Mouse (Mus musculus): ENCODE results near the gene Aifm2. TPM values are rescaled to one million over a fixed set of nuclear protein-coding genes. Genes with fewer than 3 reads are reported as not detected.

Aifm2 gene
- total and polyA plus RNA-seq, 3 experiments, result 11.2 to 17.9 (median 12.4) TPM

- dilution Hi-C loops (cut with MboI; ENCODE audit: extremely low pct_ligation_motif_present, extremely low pct_unique_long_range_greater_than_20kb, low sequenced_read_pairs), result no loop called here
- TF ChIP-seq NELFE (IDR thresholded peaks at IDR 0.05; ENCODE audit: low read depth, low read length) (no peak), CTCF (conservative IDR thresholded peaks at IDR 0.05 in 1 of 2, IDR thresholded peaks at IDR 0.05 in 1 of 2; ENCODE audit: low read depth in 2 of 2, low read length in 2 of 2) (no peak), MEF2A (IDR thresholded peaks at IDR 0.05; ENCODE audit: borderline replicate concordance, low read depth, low read length) (no peak), ETS1 (conservative IDR thresholded peaks at IDR 0.05; ENCODE audit: low read depth, low read length) (no peak), CHD2 (IDR thresholded peaks at IDR 0.05; ENCODE audit: low read length) (no peak), POLR2AphosphoS2 (IDR thresholded peaks at IDR 0.05; ENCODE audit: low read depth, low read length) (no peak; the same call in 1 of the 2 replicates), E2F4 (IDR thresholded peaks at IDR 0.05; ENCODE audit: insufficient replicate concordance, low read depth, low read length) (no peak), JUND (conservative IDR thresholded peaks at IDR 0.05; ENCODE audit: low read depth, low read length) (no peak), ZNF384 (IDR thresholded peaks at IDR 0.05; ENCODE audit: low read depth, low read length) (no peak), NRF1 (IDR thresholded peaks at IDR 0.05; ENCODE audit: low read depth, low read length) (no peak), MXI1 (IDR thresholded peaks at IDR 0.05; ENCODE audit: low read depth, low read length) (no peak), RAD21 (IDR thresholded peaks at IDR 0.05; ENCODE audit: low read depth, low read length) (no peak), IRF4 (IDR thresholded peaks at IDR 0.05; ENCODE audit: low read depth, low read length) (no peak), POLR2A (IDR thresholded peaks at IDR 0.05; ENCODE audit: low read depth, low read length) (no peak)
- no peak overlapping the region for H3K27ac ChIP-seq (ENCODE audit: insufficient read depth, low read depth)
- H3K4me3 ChIP-seq (replicated peaks in 1 of 3; ENCODE audit: low read depth in 2 of 3, low read length in 2 of 3, poor library complexity in 1 of 3), result peak overlapping the region; percentile 74 to 96 (median 96)
- DNase-seq (ENCODE audit: extremely low read depth), result no peak
- H3K9me3 ChIP-seq (replicated peaks; ENCODE audit: low read length), result no peaks in the 10 kb centered on the region
- peaks cover 14 to 63% of the 10 kb centered on the region in 2 experiments for H3K36me3 ChIP-seq (replicated peaks in 1 of 2; ENCODE audit: control insufficient read depth in 1 of 2, insufficient read depth in 1 of 2, low read length in 1 of 2)
- H3K27me3 ChIP-seq (replicated peaks), result no peaks in the 10 kb centered on the region
- H3K79me2 ChIP-seq (replicated peaks; ENCODE audit: control insufficient read depth, extremely low read depth, insufficient read depth, poor library complexity, severe bottlenecking), result no peaks in the 10 kb centered on the region
- H3K4me1 ChIP-seq (ENCODE audit: control insufficient read depth in 1 of 2, insufficient read depth in 2 of 2), result peaks cover 5 to 16% of the 10 kb centered on the region in 2 experiments; a peak in 3 of 4 replicates
- peak overlapping the region; percentile 65 for H3K9ac ChIP-seq (ENCODE audit: insufficient read depth, low read depth)
- in situ Hi-C loops (cut with MboI; ENCODE audit: low pct_ligation_motif_present, low pct_unique_long_range_greater_than_20kb, low sequenced_read_pairs), result no loop called here
- H3K4me2 ChIP-seq (ENCODE audit: insufficient read depth, low read depth, poor library complexity, severe bottlenecking), result peak overlapping the region; percentile 80
Measured at GRCm38 (mm10) chr10:61695703-61696559, 19.1 kb upstream of the Aifm2 start.

GRCm38 (mm10) chr10:61696560-61696823, 18.6 kb upstream of the Aifm2 start:
- H3K9ac ChIP-seq (ENCODE audit: insufficient read depth, low read depth), result peak overlapping the region; percentile 65
- H3K36me3 ChIP-seq (replicated peaks in 1 of 2; ENCODE audit: control insufficient read depth in 1 of 2, insufficient read depth in 1 of 2, low read length in 1 of 2), result peaks cover 9 to 61% of the 10 kb centered on the region in 2 experiments
- H3K4me1 ChIP-seq (ENCODE audit: control insufficient read depth in 1 of 2, insufficient read depth in 2 of 2), result peaks cover 5 to 16% of the 10 kb centered on the region in 2 experiments; a peak in 3 of 4 replicates
- no peak overlapping the region for H3K27ac ChIP-seq (ENCODE audit: insufficient read depth, low read depth)
- dilution Hi-C loops (cut with MboI; ENCODE audit: extremely low pct_ligation_motif_present, extremely low pct_unique_long_range_greater_than_20kb, low sequenced_read_pairs), result no loop called here
- peak overlapping the region; percentile 74 to 96 (median 96) for H3K4me3 ChIP-seq (replicated peaks in 1 of 3; ENCODE audit: low read depth in 2 of 3, low read length in 2 of 3, poor library complexity in 1 of 3)
- no peaks in the 10 kb centered on the region for H3K27me3 ChIP-seq (replicated peaks)
- no peaks in the 10 kb centered on the region for H3K79me2 ChIP-seq (replicated peaks; ENCODE audit: control insufficient read depth, extremely low read depth, insufficient read depth, poor library complexity, severe bottlenecking)
- TF ChIP-seq TBP (conservative IDR thresholded peaks at IDR 0.05; ENCODE audit: low read depth, low read length) (no peak), E2F4 (IDR thresholded peaks at IDR 0.05; ENCODE audit: insufficient replicate concordance, low read depth, low read length) (no peak), MAZ (IDR thresholded peaks at IDR 0.05; ENCODE audit: low read depth, low read length) (no peak), JUN (IDR thresholded peaks at IDR 0.05; ENCODE audit: insufficient read depth, low read depth, low read length) (no peak), CHD1 (IDR thresholded peaks at IDR 0.05; ENCODE audit: low read depth, low read length) (no peak), RAD21 (IDR thresholded peaks at IDR 0.05; ENCODE audit: low read depth, low read length) (no peak), NELFE (IDR thresholded peaks at IDR 0.05; ENCODE audit: low read depth, low read length) (no peak), HCFC1 (IDR thresholded peaks at IDR 0.05; ENCODE audit: low read depth, low read length) (no peak), RCOR1 (conservative IDR thresholded peaks at IDR 0.05; ENCODE audit: low read depth, low read length) (no peak), BHLHE40 (IDR thresholded peaks at IDR 0.05; ENCODE audit: low read depth, low read length) (no peak), USF2 (conservative IDR thresholded peaks at IDR 0.05; ENCODE audit: low read depth, low read length) (no peak), ZNF384 (IDR thresholded peaks at IDR 0.05; ENCODE audit: low read depth, low read length) (no peak), ZKSCAN1 (IDR thresholded peaks at IDR 0.05; ENCODE audit: borderline replicate concordance, low read depth, low read length) (no peak), UBTF (IDR thresholded peaks at IDR 0.05; ENCODE audit: low read depth, low read length) (no peak), POLR2AphosphoS2 (IDR thresholded peaks at IDR 0.05; ENCODE audit: low read depth, low read length) (no peak), MYC (IDR thresholded peaks at IDR 0.05; ENCODE audit: low read depth, low read length) (no peak), PAX5 (IDR thresholded peaks at IDR 0.05; ENCODE audit: low read length) (no peak)
- H3K4me2 ChIP-seq (ENCODE audit: insufficient read depth, low read depth, poor library complexity, severe bottlenecking), result peak overlapping the region; percentile 80
- in situ Hi-C loops (cut with MboI; ENCODE audit: low pct_ligation_motif_present, low pct_unique_long_range_greater_than_20kb, low sequenced_read_pairs), result no loop called here
- DNase-seq (ENCODE audit: extremely low read depth), result no peak
- H3K9me3 ChIP-seq (replicated peaks; ENCODE audit: low read length), result no peaks in the 10 kb centered on the region

Data from CH12.LX (cell line).